Mouse (Mus musculus) c-Kit-positive CD71-positive TER-119-positive erythroid progenitor cells, embryonic 14.5 days (primary cell): ENCODE results near the gene Olfr885.

Source experiments
- DNase-seq: peaks from one replicate; pipeline ENCODE4 v3.0.0-alpha.2; 2013; ENCODE audit warnings: low spot score

The Olfr885 gene

DNA sequence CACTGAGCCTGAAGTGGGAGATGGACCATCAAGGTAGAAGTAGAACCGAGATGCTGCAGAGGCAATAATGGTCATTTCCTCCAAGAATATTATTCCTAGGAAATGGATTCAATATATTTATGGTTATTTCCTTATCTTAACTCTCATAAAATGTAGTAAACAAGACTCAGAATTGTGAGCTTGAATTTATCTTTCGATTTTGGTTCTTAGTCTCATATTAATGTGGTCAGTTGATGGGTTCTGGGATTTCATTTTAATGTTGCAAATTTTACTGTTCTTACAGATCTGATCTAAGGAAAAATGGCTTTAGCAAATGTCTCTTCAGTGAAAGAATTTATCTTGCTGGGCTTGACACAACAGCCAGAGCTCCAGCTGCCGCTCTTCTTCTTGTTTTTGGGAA is at the start of gene Olfr885:
Gene Olfr885, plus strand, starts transcription at position 301 of the 400 bp plus-strand sequence.
- DNase-seq: no peak

DNA sequence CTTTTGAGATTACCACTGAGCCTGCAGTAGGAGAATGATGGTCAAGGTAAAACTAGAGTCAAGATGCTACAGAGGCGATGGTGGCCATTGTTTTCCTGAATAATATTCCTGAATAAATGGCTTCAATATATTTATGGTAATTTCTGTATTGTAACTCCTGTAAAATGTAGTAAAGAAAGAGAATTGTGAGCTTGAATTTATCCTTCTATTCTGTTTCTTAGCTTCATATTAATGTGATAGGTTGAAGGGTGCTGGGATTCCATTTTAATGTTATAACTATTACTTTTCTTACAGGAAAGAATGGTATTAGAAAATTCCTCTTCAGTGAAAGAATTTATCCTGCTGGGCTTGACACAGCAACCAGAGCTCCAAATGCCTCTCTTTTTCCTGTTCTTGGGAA is 35.6 kb upstream of the Olfr885 start, which contains the start of gene Olfr883:
Gene Olfr883, plus strand, starts transcription at position 301 of the 400 bp plus-strand sequence.
- no peak for DNase-seq

DNA sequence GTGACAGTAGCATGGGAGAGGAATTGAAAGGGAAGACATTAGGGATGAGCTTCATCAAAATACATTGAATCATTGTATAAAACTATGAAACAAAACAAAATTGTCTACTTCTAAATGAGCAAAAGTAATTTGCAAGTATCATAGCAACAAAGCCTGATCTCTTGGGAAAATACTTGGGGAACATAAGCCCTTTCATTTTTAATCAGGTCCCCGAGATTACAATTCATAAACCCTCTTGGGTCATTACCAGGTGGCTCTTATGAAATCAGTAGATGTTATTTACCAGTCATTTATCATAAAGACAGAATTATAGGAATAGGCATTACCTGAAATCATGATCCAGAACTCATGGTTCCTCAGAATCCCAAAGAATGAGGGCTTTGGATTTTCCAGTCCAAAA is 14.9 kb upstream of the Olfr885 start, which contains the start of gene Olfr884:
Gene Olfr884, plus strand, starts transcription at position 301 of the 400 bp plus-strand sequence.
- DNase-seq: no peak

DNA sequence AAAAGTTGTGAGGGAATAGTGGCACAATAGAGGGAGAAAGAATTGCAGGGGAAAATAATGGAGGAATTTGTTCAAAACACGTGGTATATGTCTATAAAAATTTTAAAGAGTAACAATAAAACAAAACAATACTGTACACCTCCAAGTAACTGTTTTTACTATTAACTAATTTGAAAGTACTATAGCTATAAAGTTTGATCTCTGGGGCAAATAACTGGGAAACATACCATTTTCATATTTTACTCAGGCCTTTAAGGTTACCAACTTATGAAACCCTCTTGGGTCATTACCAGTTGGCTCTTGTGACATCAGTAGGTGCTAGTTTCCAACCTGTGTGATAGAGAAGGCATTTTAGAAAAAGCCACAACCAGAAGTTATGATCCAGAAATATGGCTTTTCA is 22.6 kb downstream of the Olfr885 start, which contains the start of gene Olfr887:
Gene Olfr887, plus strand, starts transcription at position 301 of the 400 bp plus-strand sequence.
- no peak for DNase-seq

DNA sequence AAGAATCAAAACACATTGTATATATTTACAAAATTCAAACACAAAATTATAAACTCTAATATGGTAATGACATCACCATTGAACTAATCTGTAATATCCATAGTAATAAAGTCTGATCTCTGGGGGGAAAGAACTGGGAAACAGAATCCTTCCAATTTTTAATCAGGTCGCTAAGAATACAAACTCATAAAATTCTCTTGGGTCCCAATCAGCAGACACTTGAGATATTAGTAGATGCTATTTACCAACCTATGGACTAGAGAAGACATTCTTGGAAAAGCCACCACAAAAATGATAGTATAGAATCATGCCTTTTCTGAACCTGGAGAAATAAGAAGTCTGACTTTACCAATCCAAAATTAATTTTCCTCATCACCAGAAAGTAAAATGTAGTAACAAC is 46.7 kb downstream of the Olfr885 start, which contains the start of gene Olfr888:
Gene Olfr888, plus strand, starts transcription at position 301 of the 400 bp plus-strand sequence.
- no peak for DNase-seq
